Mouse (Mus musculus): ENCODE data around the gene Rgl1. TPM values are rescaled to one million over a fixed set of nuclear protein-coding genes. Genes with fewer than 3 reads are reported as not detected.
A peak's percentile ranks its signal among the peaks of the same experiment; 100 is the strongest.
"Not testable (repeated sequence)": the region's sequence is repeated elsewhere in the genome, so short reads cannot be mapped to it uniquely, and the experiment has no call there.

The Rgl1 gene
- total RNA-seq, 2 experiments from 2014 or later, result 54.9 to 59.1 TPM

- DNase-seq (ENCODE audit: low spot score in 2 of 2), result no peak
These were observed 96.5 kb downstream of the Rgl1 start for GRCm38 (mm10) chr1:152669446-152670180.

GRCm38 (mm10) chr1:152660436-152660835 is 105.7 kb downstream of the Rgl1 start:
- no peak for DNase-seq (ENCODE audit: low spot score in 2 of 2)

GRCm38 (mm10) chr1:152659961-152660360 is 106.2 kb downstream of the Rgl1 start:
- DNase-seq (ENCODE audit: low spot score in 2 of 2), result no peak

GRCm38 (mm10) chr1:152656601-152657000 is 109.5 kb downstream of the Rgl1 start:
- no peak for DNase-seq (ENCODE audit: low spot score in 2 of 2)

- DNase-seq (ENCODE audit: low spot score in 2 of 2), result no peak
These were observed 111.3 kb downstream of the Rgl1 start for GRCm38 (mm10) chr1:152654851-152655250.

- no peak for DNase-seq (ENCODE audit: low spot score in 2 of 2)
These were observed 114.7 kb downstream of the Rgl1 start for GRCm38 (mm10) chr1:152651495-152651874.

GRCm38 (mm10) chr1:152650856-152651494 is 115.2 kb downstream of the Rgl1 start:
- DNase-seq (ENCODE audit: low spot score in 2 of 2), result no peak

- no peak for DNase-seq (ENCODE audit: low spot score in 2 of 2)
These were observed 118.1 kb downstream of the Rgl1 start for GRCm38 (mm10) chr1:152648052-152648451.

GRCm38 (mm10) chr1:152642207-152642606 is 123.9 kb downstream of the Rgl1 start:
- DNase-seq (ENCODE audit: low spot score in 2 of 2), result not testable (repeated sequence)

- DNase-seq (ENCODE audit: low spot score in 2 of 2), result peak; percentile 51 to 89
These were observed 125.8 kb downstream of the Rgl1 start for GRCm38 (mm10) chr1:152640195-152640981.

- no peak for DNase-seq (ENCODE audit: low spot score in 2 of 2)
These were observed 126.8 kb downstream of the Rgl1 start for GRCm38 (mm10) chr1:152639344-152639743.

GRCm38 (mm10) chr1:152634638-152635037 is 131.5 kb downstream of the Rgl1 start:
- DNase-seq (ENCODE audit: low spot score in 2 of 2), result no peak

- no peak for DNase-seq (ENCODE audit: low spot score in 2 of 2)
These were observed 136.4 kb downstream of the Rgl1 start for GRCm38 (mm10) chr1:152629780-152630179.

- DNase-seq (ENCODE audit: low spot score in 2 of 2), result no peak
These were observed 140.5 kb downstream of the Rgl1 start for GRCm38 (mm10) chr1:152625651-152626050.

GRCm38 (mm10) chr1:152624644-152625454 is 141.3 kb downstream of the Rgl1 start:
- peak; percentile 59 to 82 for DNase-seq (ENCODE audit: low spot score in 2 of 2)

GRCm38 (mm10) chr1:152623375-152624270 is 142.5 kb downstream of the Rgl1 start:
- peak in 1 of 2 experiments; percentile 58 for DNase-seq (ENCODE audit: low spot score in 2 of 2)

- no peak for DNase-seq (ENCODE audit: low spot score in 2 of 2)
These were observed 143.4 kb downstream of the Rgl1 start for GRCm38 (mm10) chr1:152622765-152623211.

GRCm38 (mm10) chr1:152621624-152622023 is 144.5 kb downstream of the Rgl1 start:
- no peak for DNase-seq (ENCODE audit: low spot score in 2 of 2)

GRCm38 (mm10) chr1:152619396-152619795 is 146.8 kb downstream of the Rgl1 start:
- no peak for DNase-seq (ENCODE audit: low spot score in 2 of 2)

- no peak for DNase-seq (ENCODE audit: low spot score in 2 of 2)
These were observed 147.3 kb downstream of the Rgl1 start for GRCm38 (mm10) chr1:152618896-152619295.

Measured in gastrocnemius, postnatal 4 days (tissue).